Mouse (Mus musculus): ENCODE data around the gene Mki67. TPM values are rescaled to one million over a fixed set of nuclear protein-coding genes. Genes with fewer than 3 reads are reported as not detected.

Gene Mki67
- polyA plus RNA-seq, 1 experiment from 2014 or later: 43.7 TPM

DNA sequence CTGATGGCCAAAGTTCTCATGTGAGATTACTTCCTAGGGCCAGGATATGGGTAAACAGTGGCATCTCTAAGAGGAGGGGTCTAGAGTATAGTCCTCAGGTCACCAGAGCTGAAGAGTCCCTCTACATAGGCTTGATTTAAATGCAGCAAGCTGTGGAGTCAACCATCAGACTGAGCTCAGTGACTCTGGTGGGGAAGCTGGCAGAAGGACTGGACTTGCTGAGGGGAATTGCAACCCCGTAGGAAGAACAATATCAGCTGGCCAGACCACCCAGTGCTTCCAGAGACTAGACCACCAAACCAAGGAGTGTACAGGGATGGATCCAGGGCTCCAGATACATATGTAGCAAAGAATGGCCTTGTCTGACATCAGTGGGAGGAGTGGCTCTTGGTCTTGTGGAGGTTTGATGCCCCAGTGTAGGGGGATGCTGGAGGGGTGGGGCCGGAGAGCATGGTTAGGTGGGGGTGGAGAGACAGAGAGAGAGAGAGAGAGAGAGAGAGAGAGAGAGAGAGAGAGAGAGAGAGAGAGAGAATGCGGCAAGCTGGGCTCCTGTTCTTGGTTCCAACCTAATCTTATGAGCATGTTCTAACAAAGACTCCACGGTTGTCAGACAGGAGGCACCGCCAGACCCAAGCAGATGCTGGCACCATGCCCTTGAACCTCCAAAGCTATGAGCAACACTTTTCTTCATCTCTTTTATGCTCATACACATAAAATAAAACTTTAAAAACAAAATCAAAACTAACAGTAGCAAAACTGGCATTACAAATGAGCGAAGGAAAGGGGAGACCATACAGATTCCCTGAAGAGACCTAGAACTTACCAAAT, 6.1 kb upstream of the Mki67 start:
- Histone ChIP-seq H3K4me2 (ENCODE audit: low read depth, low read length) (no peak overlapping the region), H3K27me3 (ENCODE audit: control insufficient read depth, insufficient read depth, low read depth, low read length) (no peaks in the 10 kb centered on the region), H3K36me3 (ENCODE audit: control insufficient read depth, insufficient read depth, low read length) (no peaks in the 10 kb centered on the region), H3K9ac (ENCODE audit: low read length) (no peak overlapping the region), H3K4me3 (ENCODE audit: low read length) (no peak overlapping the region), H3K9me3 (ENCODE audit: control insufficient read depth, low read length) (no peaks in the 10 kb centered on the region), H3K27ac (ENCODE audit: low read length) (no peak overlapping the region), H3K4me1 (replicated peaks; ENCODE audit: control insufficient read depth, insufficient read depth, low read length) (peaks cover 18% of the 10 kb centered on the region)
- ATAC-seq (ENCODE audit: low read depth): no peak
- 69% methylated on average over 6 of the region's 6 CpGs for WGBS

- WGBS: 54% methylated on average over 7 of the region's 7 CpGs
- H3K36me3 ChIP-seq (ENCODE audit: control insufficient read depth, insufficient read depth, low read length): no peaks in the 10 kb centered on the region
- H3K4me3 ChIP-seq (ENCODE audit: low read length): no peak overlapping the region
- ATAC-seq (ENCODE audit: low read depth): no peak
- no peaks in the 10 kb centered on the region for H3K9me3 ChIP-seq (ENCODE audit: control insufficient read depth, low read length)
- peaks cover 22% of the 10 kb centered on the region for H3K4me1 ChIP-seq (replicated peaks; ENCODE audit: control insufficient read depth, insufficient read depth, low read length)
- no peaks in the 10 kb centered on the region for H3K27me3 ChIP-seq (ENCODE audit: control insufficient read depth, insufficient read depth, low read depth, low read length)
- H3K9ac ChIP-seq (ENCODE audit: low read length): no peak overlapping the region
- no peak overlapping the region for H3K4me2 ChIP-seq (ENCODE audit: low read depth, low read length)
- no peak overlapping the region for H3K27ac ChIP-seq (ENCODE audit: low read length)
Measured at GRCm38 (mm10) chr7:135721436-135721992, 5.4 kb upstream of the Mki67 start.

DNA sequence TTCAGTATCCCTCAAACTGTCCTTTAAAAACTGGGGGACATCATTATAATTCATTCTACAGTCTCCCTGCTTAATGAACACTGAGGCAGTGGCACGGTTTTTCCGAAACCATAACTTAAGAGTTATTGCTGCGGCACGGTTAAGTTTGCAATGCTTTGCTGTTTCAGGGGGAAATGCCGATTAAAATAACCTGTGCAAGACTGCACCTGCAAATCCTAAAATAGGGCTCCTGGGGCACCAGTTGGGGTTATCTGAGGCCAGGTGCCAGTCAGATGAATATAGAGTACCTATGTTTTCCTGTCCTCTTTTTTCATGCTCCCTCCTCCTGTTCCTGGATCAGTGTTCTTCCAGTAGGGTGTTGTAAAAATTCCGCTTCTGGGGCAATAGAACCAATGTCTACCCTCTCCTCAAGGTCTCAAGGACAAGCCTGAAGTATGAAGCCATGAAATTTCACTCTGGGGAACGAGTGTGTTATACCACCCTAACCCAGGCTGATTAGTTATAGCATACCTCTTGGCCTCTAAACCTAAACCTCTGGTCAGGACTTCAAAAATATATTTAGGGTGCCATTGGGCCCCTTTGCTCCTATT, 902 bp upstream of the Mki67 start:
- no peak for ATAC-seq (ENCODE audit: low read depth)
- Histone ChIP-seq H3K4me3 (ENCODE audit: low read length) (peak overlapping the region; percentile 91), H3K4me1 (replicated peaks; ENCODE audit: control insufficient read depth, insufficient read depth, low read length) (peaks cover 21% of the 10 kb centered on the region), H3K27me3 (ENCODE audit: control insufficient read depth, insufficient read depth, low read depth, low read length) (no peaks in the 10 kb centered on the region), H3K27ac (ENCODE audit: low read length) (no peak overlapping the region), H3K36me3 (ENCODE audit: control insufficient read depth, insufficient read depth, low read length) (no peaks in the 10 kb centered on the region; the same call in 1 of the 2 replicates), H3K4me2 (ENCODE audit: low read depth, low read length) (peak overlapping the region; percentile 63), H3K9me3 (ENCODE audit: control insufficient read depth, low read length) (no peaks in the 10 kb centered on the region), H3K9ac (ENCODE audit: low read length) (peak overlapping the region; percentile 67)
- 46% methylated on average over 7 of the region's 7 CpGs for WGBS

- Histone ChIP-seq H3K4me2 (ENCODE audit: low read depth, low read length) (peak overlapping the region; percentile 63), H3K36me3 (ENCODE audit: control insufficient read depth, insufficient read depth, low read length) (no peaks in the 10 kb centered on the region; the same call in 1 of the 2 replicates), H3K27me3 (ENCODE audit: control insufficient read depth, insufficient read depth, low read depth, low read length) (no peaks in the 10 kb centered on the region), H3K9me3 (ENCODE audit: control insufficient read depth, low read length) (no peaks in the 10 kb centered on the region), H3K4me1 (replicated peaks; ENCODE audit: control insufficient read depth, insufficient read depth, low read length) (peaks cover 21% of the 10 kb centered on the region), H3K27ac (ENCODE audit: low read length) (no peak overlapping the region), H3K4me3 (ENCODE audit: low read length) (peak overlapping the region; percentile 91), H3K9ac (ENCODE audit: low read length) (peak overlapping the region; percentile 93)
- 1% methylated on average over 24 of the region's 28 CpGs for WGBS
- peak; percentile 98 for ATAC-seq (ENCODE audit: low read depth)
Measured at GRCm38 (mm10) chr7:135716445-135716877, 300 bp upstream of the Mki67 start.

GRCm38 (mm10) chr7:135715166-135715565, 995 bp downstream of the Mki67 start:
- peak overlapping the region; percentile 81; the same call in 1 of the 2 replicates for H3K27ac ChIP-seq (ENCODE audit: low read length)
- H3K4me3 ChIP-seq (ENCODE audit: low read length): peak overlapping the region; percentile 91
- no peaks in the 10 kb centered on the region; the same call in 1 of the 2 replicates for H3K36me3 ChIP-seq (ENCODE audit: control insufficient read depth, insufficient read depth, low read length)
- ATAC-seq (ENCODE audit: low read depth): no peak
- peaks cover 25% of the 10 kb centered on the region for H3K4me1 ChIP-seq (replicated peaks; ENCODE audit: control insufficient read depth, insufficient read depth, low read length)
- peak overlapping the region; percentile 93 for H3K9ac ChIP-seq (ENCODE audit: low read length)
- peak overlapping the region; percentile 62 for H3K4me2 ChIP-seq (ENCODE audit: low read depth, low read length)
- no peaks in the 10 kb centered on the region for H3K9me3 ChIP-seq (ENCODE audit: control insufficient read depth, low read length)
- under 1% methylated on average over 7 of the region's 7 CpGs for WGBS
- no peaks in the 10 kb centered on the region for H3K27me3 ChIP-seq (ENCODE audit: control insufficient read depth, insufficient read depth, low read depth, low read length)

- H3K9me3 ChIP-seq (ENCODE audit: control insufficient read depth, low read length): no peaks in the 10 kb centered on the region
- H3K9ac ChIP-seq (ENCODE audit: low read length): peak overlapping the region; percentile 54
- H3K4me3 ChIP-seq (ENCODE audit: low read length): peak overlapping the region; percentile 38
- peaks cover 25% of the 10 kb centered on the region for H3K4me1 ChIP-seq (replicated peaks; ENCODE audit: control insufficient read depth, insufficient read depth, low read length)
- peak overlapping the region; percentile 67 for H3K4me2 ChIP-seq (ENCODE audit: low read depth, low read length)
- H3K36me3 ChIP-seq (ENCODE audit: control insufficient read depth, insufficient read depth, low read length): peaks cover 10% of the 10 kb centered on the region
- ATAC-seq (ENCODE audit: low read depth): no peak
- H3K27me3 ChIP-seq (ENCODE audit: control insufficient read depth, insufficient read depth, low read depth, low read length): no peaks in the 10 kb centered on the region
- WGBS: 72% methylated on average over 8 of the region's 8 CpGs
- no peak overlapping the region for H3K27ac ChIP-seq (ENCODE audit: low read length)
Measured at GRCm38 (mm10) chr7:135713326-135713725, 2.8 kb downstream of the Mki67 start.

GRCm38 (mm10) chr7:135712534-135712933, 3.6 kb downstream of the Mki67 start:
- no peak for ATAC-seq (ENCODE audit: low read depth)
- Histone ChIP-seq H3K4me1 (replicated peaks; ENCODE audit: control insufficient read depth, insufficient read depth, low read length) (peaks cover 25% of the 10 kb centered on the region), H3K9me3 (ENCODE audit: control insufficient read depth, low read length) (no peaks in the 10 kb centered on the region), H3K27me3 (ENCODE audit: control insufficient read depth, insufficient read depth, low read depth, low read length) (no peaks in the 10 kb centered on the region), H3K27ac (ENCODE audit: low read length) (no peak overlapping the region), H3K4me3 (ENCODE audit: low read length) (peak overlapping the region; percentile 38), H3K4me2 (ENCODE audit: low read depth, low read length) (peak overlapping the region; percentile 67; the same call in 1 of the 2 replicates), H3K9ac (ENCODE audit: low read length) (no peak overlapping the region), H3K36me3 (ENCODE audit: control insufficient read depth, insufficient read depth, low read length) (peaks cover 16% of the 10 kb centered on the region)
- 81% methylated on average over 1 of the region's 1 CpGs for WGBS

DNA sequence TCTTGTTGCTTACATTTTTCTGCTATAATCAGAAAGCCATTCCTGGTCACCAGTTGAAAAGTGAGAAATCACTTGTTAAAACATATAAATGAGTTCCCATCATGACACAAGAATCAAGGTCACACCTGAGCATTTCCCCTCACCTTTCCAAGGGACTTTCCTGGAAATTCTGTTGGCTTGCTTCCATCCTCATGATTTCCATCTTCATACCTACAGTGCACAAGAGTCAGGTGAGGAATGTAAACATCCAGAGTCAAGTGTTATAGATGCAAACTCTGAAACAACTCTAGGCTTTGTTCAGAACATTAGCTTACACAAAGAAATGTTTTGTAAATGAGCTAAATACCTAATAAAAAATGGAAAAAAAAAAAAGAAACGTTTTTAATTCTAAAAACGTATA, 5.5 kb downstream of the Mki67 start:
- Histone ChIP-seq H3K4me1 (replicated peaks; ENCODE audit: control insufficient read depth, insufficient read depth, low read length) (peaks cover 21% of the 10 kb centered on the region), H3K27ac (ENCODE audit: low read length) (no peak overlapping the region), H3K9ac (ENCODE audit: low read length) (no peak overlapping the region), H3K9me3 (ENCODE audit: control insufficient read depth, low read length) (no peaks in the 10 kb centered on the region), H3K4me3 (ENCODE audit: low read length) (no peak overlapping the region), H3K27me3 (ENCODE audit: control insufficient read depth, insufficient read depth, low read depth, low read length) (no peaks in the 10 kb centered on the region), H3K4me2 (ENCODE audit: low read depth, low read length) (no peak overlapping the region), H3K36me3 (ENCODE audit: control insufficient read depth, insufficient read depth, low read length) (peaks cover 30% of the 10 kb centered on the region)
- 63% methylated on average over 2 of the region's 2 CpGs for WGBS
- no peak for ATAC-seq (ENCODE audit: low read depth)

DNA sequence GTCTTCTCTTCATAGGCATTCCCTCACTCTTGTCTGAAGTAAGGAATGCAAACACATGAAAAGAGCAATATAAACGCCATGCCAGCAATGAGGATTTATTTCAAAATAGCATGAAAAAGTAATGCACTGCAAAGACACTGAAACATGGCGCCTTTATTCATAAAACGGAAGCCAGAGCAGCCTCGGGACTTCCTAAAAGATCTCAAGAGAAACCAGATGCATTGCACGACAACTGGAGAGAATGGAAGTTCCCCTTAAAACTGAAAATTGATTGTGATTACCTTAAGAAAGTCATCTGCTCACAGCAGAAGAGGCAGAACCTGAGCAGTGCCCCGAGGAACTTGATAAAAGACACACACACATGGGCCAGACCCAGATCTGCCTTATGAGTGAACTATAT, 10.4 kb downstream of the Mki67 start:
- H3K4me3 ChIP-seq (ENCODE audit: low read length): no peak overlapping the region
- 0 out of 2 replicates have a peak, but pooled peaks cover 4% of the 10 kb centered on the region for H3K4me1 ChIP-seq (replicated peaks; ENCODE audit: control insufficient read depth, insufficient read depth, low read length)
- H3K36me3 ChIP-seq (ENCODE audit: control insufficient read depth, insufficient read depth, low read length): peaks cover 58% of the 10 kb centered on the region
- no peak overlapping the region for H3K27ac ChIP-seq (ENCODE audit: low read length)
- H3K4me2 ChIP-seq (ENCODE audit: low read depth, low read length): no peak overlapping the region
- H3K9ac ChIP-seq (ENCODE audit: low read length): no peak overlapping the region
- no peaks in the 10 kb centered on the region for H3K9me3 ChIP-seq (ENCODE audit: control insufficient read depth, low read length)
- 84% methylated on average over 6 of the region's 6 CpGs for WGBS
- no peaks in the 10 kb centered on the region for H3K27me3 ChIP-seq (ENCODE audit: control insufficient read depth, insufficient read depth, low read depth, low read length)
- ATAC-seq (ENCODE audit: low read depth): no peak
